Mouse (Mus musculus) spleen, postnatal 36 days (tissue): ENCODE results near the gene H2-DMb1.
A peak's percentile ranks its signal among the peaks of the same experiment; 100 is the strongest.

Source experiments
- DNase-seq, 2 experiments: peaks; one replicate each; pipeline ENCODE4 v3.0.0; 2022; ENCODE audit warnings: low spot score in 2 of 2, mixed read lengths in 1 of 2

The H2-DMb1 gene

GRCm38 (mm10) chr17:34194723-34195122 lies 41.9 kb downstream of the H2-DMb1 start:
- DNase-seq, result no peak

GRCm38 (mm10) chr17:34196491-34196890 lies 43.6 kb downstream of the H2-DMb1 start:
- DNase-seq, result peak; percentile 86

GRCm38 (mm10) chr17:34196941-34197894 lies 44.3 kb downstream of the H2-DMb1 start, which contains the start of gene Psmb8:
Gene Psmb8, plus strand, starts transcription at chr17:34197721.
- peak; percentile 88 to 93 for DNase-seq

GRCm38 (mm10) chr17:34197904-34198520 lies 45.1 kb downstream of the H2-DMb1 start:
- peak; percentile 88 to 90 for DNase-seq

- no peak for DNase-seq
Measured at GRCm38 (mm10) chr17:34198521-34198912, 45.6 kb downstream of the H2-DMb1 start.

GRCm38 (mm10) chr17:34199050-34199619 lies 46.3 kb downstream of the H2-DMb1 start:
- DNase-seq, result no peak

GRCm38 (mm10) chr17:34200047-34200446 lies 47.2 kb downstream of the H2-DMb1 start:
- DNase-seq, result no peak

- no peak for DNase-seq
Measured at GRCm38 (mm10) chr17:34200772-34201505, 48.1 kb downstream of the H2-DMb1 start.

GRCm38 (mm10) chr17:34201506-34202055 lies 48.7 kb downstream of the H2-DMb1 start:
- DNase-seq, result no peak

- no peak for DNase-seq
Measured at GRCm38 (mm10) chr17:34202760-34203442, 50.0 kb downstream of the H2-DMb1 start.

- no peak for DNase-seq
Measured at GRCm38 (mm10) chr17:34203444-34203843, 50.6 kb downstream of the H2-DMb1 start, which contains the start of gene Tap2. Gene Tap2, plus strand, starts transcription at chr17:34203527.

- peak; percentile 90 to 91 for DNase-seq
Measured at GRCm38 (mm10) chr17:34204303-34205010, 51.6 kb downstream of the H2-DMb1 start.

GRCm38 (mm10) chr17:34205021-34205745 lies 52.3 kb downstream of the H2-DMb1 start:
- DNase-seq, result peak in 1 of 2 experiments; percentile 31

- peak; percentile 55 to 60 for DNase-seq
Measured at GRCm38 (mm10) chr17:34205746-34206176, 52.9 kb downstream of the H2-DMb1 start.

- no peak for DNase-seq
Measured at GRCm38 (mm10) chr17:34206731-34207130, 53.9 kb downstream of the H2-DMb1 start.

GRCm38 (mm10) chr17:34207456-34207855 lies 54.6 kb downstream of the H2-DMb1 start:
- peak; percentile 44 to 58 for DNase-seq

GRCm38 (mm10) chr17:34207866-34208265 lies 55.0 kb downstream of the H2-DMb1 start:
- DNase-seq, result peak in 1 of 2 experiments; percentile 4

- no peak for DNase-seq
Measured at GRCm38 (mm10) chr17:34208421-34208820, 55.5 kb downstream of the H2-DMb1 start.

- DNase-seq, result peak in 1 of 2 experiments; percentile 20
Measured at GRCm38 (mm10) chr17:34209680-34210079, 56.8 kb downstream of the H2-DMb1 start.
